Mouse (Mus musculus): ENCODE data around the gene Npcd. TPM values are rescaled to one million over a fixed set of nuclear protein-coding genes. Genes with fewer than 3 reads are reported as not detected.
A peak's percentile ranks its signal among the peaks of the same experiment; 100 is the strongest.

Npcd gene
- polyA plus RNA-seq, 1 experiment: 1.7 TPM

- peak; percentile 97 for TF ChIP-seq CTCF (IDR thresholded peaks at IDR 0.05; ENCODE audit: borderline replicate concordance, insufficient read depth, low read depth, low read length)
- TF ChIP-seq POLR2A (IDR thresholded peaks at IDR 0.05; ENCODE audit: borderline replicate concordance, insufficient read depth, low read length): no peak
- Histone ChIP-seq H3K27ac (ENCODE audit: insufficient read depth, low read length) (no peak overlapping the region), H3K27me3 (ENCODE audit: control insufficient read depth, insufficient read depth, low read length) (no peaks in the 10 kb centered on the region), H3K4me3 (replicated peaks; ENCODE audit: insufficient read depth, low read depth, low read length) (no peak overlapping the region), H3K4me1 (ENCODE audit: control insufficient read depth, insufficient read depth, low read length) (0 out of 2 replicates have a peak, but pooled peaks cover 2% of the 10 kb centered on the region)
- peak; percentile 82 to 87 for DNase-seq
- 24% methylated on average over 11 of the region's 11 CpGs for WGBS
Measured at GRCm38 (mm10) chr15:79752742-79753419, 81.2 kb downstream of the Npcd start.

- H3K27me3 ChIP-seq (ENCODE audit: control insufficient read depth, insufficient read depth, low read length): no peaks in the 10 kb centered on the region
Measured at GRCm38 (mm10) chr15:79751772-79752171, 82.3 kb downstream of the Npcd start.

GRCm38 (mm10) chr15:79750266-79750665 is 83.8 kb downstream of the Npcd start:
- 88% methylated on average over 8 of the region's 8 CpGs for WGBS
- Histone ChIP-seq H3K4me1 (ENCODE audit: control insufficient read depth, insufficient read depth, low read length) (0 out of 2 replicates have a peak, but pooled peaks cover 2% of the 10 kb centered on the region), H3K27me3 (ENCODE audit: control insufficient read depth, insufficient read depth, low read length) (no peaks in the 10 kb centered on the region), H3K4me3 (replicated peaks; ENCODE audit: insufficient read depth, low read depth, low read length) (no peak overlapping the region), H3K27ac (ENCODE audit: insufficient read depth, low read length) (no peak overlapping the region)
- DNase-seq: no peak
- TF ChIP-seq POLR2A (IDR thresholded peaks at IDR 0.05; ENCODE audit: borderline replicate concordance, insufficient read depth, low read length): no peak
- no peak for TF ChIP-seq CTCF (IDR thresholded peaks at IDR 0.05; ENCODE audit: borderline replicate concordance, insufficient read depth, low read depth, low read length)

More at GRCm38 (mm10) chr15:79751772-79752171, 82.3 kb downstream of the Npcd start:
- WGBS: 91% methylated on average over 17 of the region's 17 CpGs
- 0 out of 2 replicates have a peak, but pooled peaks cover 2% of the 10 kb centered on the region for H3K4me1 ChIP-seq (ENCODE audit: control insufficient read depth, insufficient read depth, low read length)
- no peak overlapping the region for H3K4me3 ChIP-seq (replicated peaks; ENCODE audit: insufficient read depth, low read depth, low read length)
- H3K27ac ChIP-seq (ENCODE audit: insufficient read depth, low read length): no peak overlapping the region
- TF ChIP-seq POLR2A (IDR thresholded peaks at IDR 0.05; ENCODE audit: borderline replicate concordance, insufficient read depth, low read length) (no peak), CTCF (IDR thresholded peaks at IDR 0.05; ENCODE audit: borderline replicate concordance, insufficient read depth, low read depth, low read length) (no peak)
- DNase-seq: no peak

GRCm38 (mm10) chr15:79749162-79749561 is 84.9 kb downstream of the Npcd start:
- TF ChIP-seq CTCF (IDR thresholded peaks at IDR 0.05; ENCODE audit: borderline replicate concordance, insufficient read depth, low read depth, low read length) (no peak), POLR2A (IDR thresholded peaks at IDR 0.05; ENCODE audit: borderline replicate concordance, insufficient read depth, low read length) (no peak)
- Histone ChIP-seq H3K27me3 (ENCODE audit: control insufficient read depth, insufficient read depth, low read length) (no peaks in the 10 kb centered on the region), H3K27ac (ENCODE audit: insufficient read depth, low read length) (no peak overlapping the region), H3K4me1 (ENCODE audit: control insufficient read depth, insufficient read depth, low read length) (0 out of 2 replicates have a peak, but pooled peaks cover 2% of the 10 kb centered on the region), H3K4me3 (replicated peaks; ENCODE audit: insufficient read depth, low read depth, low read length) (no peak overlapping the region)
- WGBS: 91% methylated on average over 7 of the region's 7 CpGs
- DNase-seq: no peak

- DNase-seq: no peak
- no peak overlapping the region for H3K4me3 ChIP-seq (replicated peaks; ENCODE audit: insufficient read depth, low read depth, low read length)
- H3K27ac ChIP-seq (ENCODE audit: insufficient read depth, low read length): no peak overlapping the region
- no peaks in the 10 kb centered on the region for H3K4me1 ChIP-seq (ENCODE audit: control insufficient read depth, insufficient read depth, low read length)
- WGBS: 61% methylated on average over 11 of the region's 11 CpGs
- peak; percentile 53; the same call in 1 of the 2 replicates for TF ChIP-seq CTCF (IDR thresholded peaks at IDR 0.05; ENCODE audit: borderline replicate concordance, insufficient read depth, low read depth, low read length)
- no peak for TF ChIP-seq POLR2A (IDR thresholded peaks at IDR 0.05; ENCODE audit: borderline replicate concordance, insufficient read depth, low read length)
- H3K27me3 ChIP-seq (ENCODE audit: control insufficient read depth, insufficient read depth, low read length): no peaks in the 10 kb centered on the region
Measured at GRCm38 (mm10) chr15:79747998-79748397, 86.0 kb downstream of the Npcd start.

GRCm38 (mm10) chr15:79745883-79746282 is 88.2 kb downstream of the Npcd start:
- TF ChIP-seq POLR2A (IDR thresholded peaks at IDR 0.05; ENCODE audit: borderline replicate concordance, insufficient read depth, low read length): no peak
- no peak for TF ChIP-seq CTCF (IDR thresholded peaks at IDR 0.05; ENCODE audit: borderline replicate concordance, insufficient read depth, low read depth, low read length)
- 90% methylated on average over 5 of the region's 5 CpGs for WGBS
- H3K4me3 ChIP-seq (replicated peaks; ENCODE audit: insufficient read depth, low read depth, low read length): no peak overlapping the region
- H3K27ac ChIP-seq (ENCODE audit: insufficient read depth, low read length): no peak overlapping the region
- no peaks in the 10 kb centered on the region for H3K27me3 ChIP-seq (ENCODE audit: control insufficient read depth, insufficient read depth, low read length)
- no peak for DNase-seq
- peaks cover 6% of the 10 kb centered on the region for H3K4me1 ChIP-seq (ENCODE audit: control insufficient read depth, insufficient read depth, low read length)

GRCm38 (mm10) chr15:79745312-79745711 is 88.7 kb downstream of the Npcd start:
- 68% methylated on average over 10 of the region's 10 CpGs for WGBS
- DNase-seq: no peak
- no peaks in the 10 kb centered on the region for H3K27me3 ChIP-seq (ENCODE audit: control insufficient read depth, insufficient read depth, low read length)
- no peak for TF ChIP-seq CTCF (IDR thresholded peaks at IDR 0.05; ENCODE audit: borderline replicate concordance, insufficient read depth, low read depth, low read length)
- no peak for TF ChIP-seq POLR2A (IDR thresholded peaks at IDR 0.05; ENCODE audit: borderline replicate concordance, insufficient read depth, low read length)
- no peak overlapping the region for H3K4me3 ChIP-seq (replicated peaks; ENCODE audit: insufficient read depth, low read depth, low read length)
- peaks cover 12% of the 10 kb centered on the region for H3K4me1 ChIP-seq (ENCODE audit: control insufficient read depth, insufficient read depth, low read length)
- no peak overlapping the region for H3K27ac ChIP-seq (ENCODE audit: insufficient read depth, low read length)

- H3K4me1 ChIP-seq (ENCODE audit: control insufficient read depth, insufficient read depth, low read length): peaks cover 13% of the 10 kb centered on the region
- DNase-seq: no peak
- H3K27me3 ChIP-seq (ENCODE audit: control insufficient read depth, insufficient read depth, low read length): no peaks in the 10 kb centered on the region
- no peak for TF ChIP-seq CTCF (IDR thresholded peaks at IDR 0.05; ENCODE audit: borderline replicate concordance, insufficient read depth, low read depth, low read length)
- no peak for TF ChIP-seq POLR2A (IDR thresholded peaks at IDR 0.05; ENCODE audit: borderline replicate concordance, insufficient read depth, low read length)
- no peak overlapping the region for H3K27ac ChIP-seq (ENCODE audit: insufficient read depth, low read length)
- no peak overlapping the region for H3K4me3 ChIP-seq (replicated peaks; ENCODE audit: insufficient read depth, low read depth, low read length)
- WGBS: 47% methylated on average over 8 of the region's 8 CpGs
Measured at GRCm38 (mm10) chr15:79744742-79745141, 89.3 kb downstream of the Npcd start.
